Mouse (Mus musculus): ENCODE results near the gene Eid3. TPM values are rescaled to one million over a fixed set of nuclear protein-coding genes. Genes with fewer than 3 reads are reported as not detected.
A peak's percentile ranks its signal among the peaks of the same experiment; 100 is the strongest.

Eid3 gene
- polyA plus RNA-seq, 1 experiment, result 0.42 TPM

DNA sequence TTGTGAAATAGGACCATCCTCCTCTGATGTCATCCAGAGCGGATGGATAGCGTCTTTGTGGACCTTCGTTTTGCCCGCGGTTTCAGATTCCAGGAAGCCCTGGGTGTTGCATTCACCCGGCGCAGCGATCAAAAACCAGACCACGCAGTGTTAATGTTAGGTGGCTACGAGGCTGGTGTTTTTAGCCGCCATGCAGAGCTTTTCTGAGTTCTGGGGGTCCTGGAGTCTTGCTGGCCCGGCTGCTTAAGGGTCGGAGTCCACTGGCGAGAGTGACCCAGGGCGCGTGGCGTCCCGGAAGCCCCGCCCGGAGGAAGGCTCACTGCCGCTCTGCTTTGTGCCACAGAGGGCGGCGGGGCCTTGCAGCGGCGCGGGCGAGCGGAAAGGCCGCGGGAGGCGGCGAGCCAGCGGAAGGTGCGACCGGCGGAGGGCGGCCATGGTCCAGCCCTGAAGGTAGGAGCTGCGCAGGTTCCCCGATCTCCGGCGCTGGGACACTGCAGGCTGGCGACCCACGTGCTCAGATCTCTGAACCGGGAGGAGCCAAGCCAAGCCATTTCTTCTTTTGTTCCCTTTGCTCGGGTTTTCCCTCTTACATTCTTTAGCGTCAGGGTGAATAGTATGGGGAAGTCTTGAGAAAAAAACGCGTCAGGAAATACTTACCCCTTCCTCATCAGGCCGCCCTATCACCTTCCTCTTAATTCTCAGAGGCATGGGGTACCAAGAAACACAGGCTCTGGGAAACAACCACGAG, 6.1 kb upstream of the Eid3 start:
- peak in 1 of 2 experiments; percentile 45 for DNase-seq (ENCODE audit: extremely low spot score in 1 of 2, low spot score in 1 of 2)

DNA sequence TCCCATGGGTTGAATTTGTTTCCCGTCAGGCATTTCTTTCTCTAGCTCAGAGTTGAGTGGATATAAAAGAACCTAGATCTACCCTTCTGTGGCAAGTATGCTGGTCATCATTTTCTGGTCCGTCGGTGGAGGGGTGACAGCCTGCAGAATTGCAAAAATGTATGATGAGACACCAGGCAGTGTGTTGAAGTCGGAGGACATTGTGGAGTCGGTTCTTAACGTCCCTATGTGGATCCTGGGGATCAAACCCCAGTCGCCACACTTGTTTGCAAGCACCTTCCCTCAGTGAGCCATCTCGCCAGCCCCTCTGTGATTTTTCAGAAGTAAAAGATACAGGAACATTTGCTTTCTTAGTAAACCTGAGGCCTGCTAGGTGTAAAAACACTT, 5.5 kb upstream of the Eid3 start:
- no peak for DNase-seq (ENCODE audit: extremely low spot score in 1 of 2, low spot score in 1 of 2)

DNA sequence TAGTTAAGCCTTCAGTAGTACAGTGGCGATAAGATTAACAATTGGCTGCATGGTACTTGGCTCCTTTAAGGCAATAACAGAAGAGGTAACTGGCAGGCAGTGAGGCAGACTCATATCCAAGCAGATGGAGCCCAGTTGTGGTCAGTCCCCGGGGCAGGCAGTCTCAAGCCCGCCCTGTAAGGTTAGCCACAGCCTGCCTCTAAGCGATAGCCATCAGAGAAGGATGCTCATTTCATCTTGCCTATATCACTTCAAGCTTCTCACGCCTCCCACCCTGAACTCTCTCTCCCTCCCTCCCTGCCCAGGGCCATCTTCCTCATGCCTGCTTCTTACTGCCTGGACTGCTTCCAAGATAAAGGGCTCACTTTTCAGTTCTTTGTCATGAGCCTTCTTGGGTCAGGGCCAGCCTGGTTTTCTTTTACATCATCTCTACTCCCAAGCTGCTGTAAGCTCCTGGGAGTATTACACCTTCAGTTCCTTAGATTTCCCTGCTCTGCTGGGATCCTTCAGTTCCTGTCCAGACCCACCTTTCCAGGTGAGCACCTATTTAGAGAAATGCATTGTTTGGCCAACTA, 3.2 kb upstream of the Eid3 start:
- no peak for DNase-seq (ENCODE audit: extremely low spot score in 1 of 2, low spot score in 1 of 2)

- DNase-seq (ENCODE audit: extremely low spot score in 1 of 2, low spot score in 1 of 2), result no peak
Observed at GRCm38 (mm10) chr10:82863827-82864226, 2.6 kb upstream of the Eid3 start.

- DNase-seq (ENCODE audit: extremely low spot score in 1 of 2, low spot score in 1 of 2), result no peak
Observed at GRCm38 (mm10) chr10:82866832-82867231, 406 bp downstream of the Eid3 start.

DNA sequence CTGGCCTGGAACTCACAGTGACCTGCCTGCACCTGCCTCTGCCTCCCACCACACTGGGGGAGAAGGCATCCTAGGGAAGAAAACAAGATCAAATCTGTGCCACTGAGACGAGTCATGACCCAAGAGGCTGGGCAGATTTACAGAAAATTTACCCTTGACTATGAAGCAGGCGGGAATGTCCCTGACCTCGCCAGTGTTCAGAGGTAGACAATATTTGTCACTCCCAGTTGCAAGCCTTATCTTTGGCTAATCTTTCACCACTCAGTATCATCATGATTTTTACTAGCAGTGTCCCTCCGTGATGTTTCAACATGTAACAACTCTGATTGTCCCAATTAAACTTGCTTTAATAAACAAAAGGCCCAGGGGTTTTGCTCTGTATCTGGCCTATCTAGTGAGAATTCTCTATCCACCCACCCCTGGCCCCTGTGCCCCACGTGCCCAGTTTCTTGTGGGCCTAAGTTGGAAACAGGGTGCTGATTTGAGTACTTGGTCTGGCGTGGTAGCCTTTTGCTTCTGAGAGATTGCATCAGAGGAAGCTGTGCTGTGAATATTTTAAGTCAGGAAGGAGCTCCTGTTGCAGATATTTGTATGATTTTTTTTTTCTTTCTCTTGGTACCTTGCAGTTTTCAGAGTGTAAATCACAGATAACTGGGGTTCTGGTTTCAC, 2.1 kb downstream of the Eid3 start:
- DNase-seq (ENCODE audit: extremely low spot score in 1 of 2, low spot score in 1 of 2), result no peak

DNA sequence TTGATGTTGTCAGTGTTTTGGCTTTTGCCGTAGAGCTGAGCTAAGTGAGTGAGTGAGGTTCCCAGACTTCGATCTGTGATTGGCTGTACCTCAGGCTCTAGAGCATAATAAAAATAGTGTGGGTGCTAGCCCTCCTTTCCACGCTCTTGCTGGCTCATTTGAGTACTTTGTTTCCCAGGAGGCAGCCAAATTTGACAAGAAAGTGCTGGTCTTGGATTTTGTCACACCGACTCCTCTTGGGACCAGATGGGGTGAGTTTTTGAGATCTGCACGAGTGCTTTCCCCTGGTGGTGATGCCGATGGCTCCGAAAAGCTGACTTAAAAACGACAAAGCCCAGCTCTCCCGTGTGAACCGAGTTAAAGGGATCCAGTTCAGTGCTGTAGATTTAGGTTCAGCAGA, 9.0 kb downstream of the Eid3 start:
- no peak for DNase-seq (ENCODE audit: extremely low spot score in 1 of 2, low spot score in 1 of 2)

- peak in 1 of 2 experiments; percentile 53 for DNase-seq (ENCODE audit: extremely low spot score in 1 of 2, low spot score in 1 of 2)
Observed at GRCm38 (mm10) chr10:82876076-82876796, 9.8 kb downstream of the Eid3 start.

DNA sequence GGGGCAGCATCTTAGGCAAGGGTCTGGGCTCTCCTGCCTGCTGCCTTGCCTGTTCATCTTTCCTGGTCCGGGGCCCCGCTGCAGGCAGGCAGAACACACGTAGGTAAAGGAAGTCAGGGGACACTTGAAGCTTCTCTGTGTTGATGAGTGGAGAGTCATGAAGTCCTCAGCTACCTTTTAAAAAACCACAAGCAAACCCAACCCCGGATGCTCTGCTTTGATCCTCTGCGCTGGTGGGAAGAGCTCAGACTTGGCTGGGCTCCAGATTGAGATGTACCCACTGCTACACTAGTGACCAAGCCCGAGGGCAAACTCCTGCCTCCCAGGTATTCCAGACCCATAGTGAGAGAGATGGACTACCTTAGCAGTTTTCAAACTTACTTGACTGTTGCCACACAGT, 20.9 kb downstream of the Eid3 start:
- DNase-seq (ENCODE audit: extremely low spot score in 1 of 2, low spot score in 1 of 2), result no peak

- no peak for DNase-seq (ENCODE audit: extremely low spot score in 1 of 2, low spot score in 1 of 2)
Observed at GRCm38 (mm10) chr10:82888576-82888975, 22.1 kb downstream of the Eid3 start.

DNA sequence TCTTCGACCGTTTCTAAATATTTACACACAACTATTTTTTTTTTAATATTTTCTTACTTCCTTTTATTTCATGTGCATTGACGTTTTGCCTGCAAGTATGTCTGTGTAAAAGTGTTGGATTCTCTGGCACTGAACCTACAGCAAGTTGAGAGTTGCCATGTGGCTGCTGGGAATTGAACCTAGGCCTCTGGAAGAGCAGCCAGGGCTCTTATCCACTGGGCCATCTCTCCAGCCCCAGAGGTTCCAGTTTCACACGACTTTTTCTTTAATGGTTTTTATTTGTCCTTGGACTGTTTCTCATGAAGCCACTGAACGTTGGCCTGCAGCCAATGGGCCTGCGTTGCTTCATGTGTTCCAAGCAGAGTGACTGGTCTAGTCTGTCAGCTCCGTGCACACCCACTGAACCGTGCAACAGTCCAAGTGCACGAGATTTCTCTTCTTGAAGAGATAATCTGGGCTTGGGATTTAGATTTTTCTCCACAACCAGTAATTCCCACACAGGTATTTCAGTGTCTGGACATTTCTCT, 23.1 kb downstream of the Eid3 start:
- peak in 1 of 2 experiments; percentile 27 for DNase-seq (ENCODE audit: extremely low spot score in 1 of 2, low spot score in 1 of 2)

DNA sequence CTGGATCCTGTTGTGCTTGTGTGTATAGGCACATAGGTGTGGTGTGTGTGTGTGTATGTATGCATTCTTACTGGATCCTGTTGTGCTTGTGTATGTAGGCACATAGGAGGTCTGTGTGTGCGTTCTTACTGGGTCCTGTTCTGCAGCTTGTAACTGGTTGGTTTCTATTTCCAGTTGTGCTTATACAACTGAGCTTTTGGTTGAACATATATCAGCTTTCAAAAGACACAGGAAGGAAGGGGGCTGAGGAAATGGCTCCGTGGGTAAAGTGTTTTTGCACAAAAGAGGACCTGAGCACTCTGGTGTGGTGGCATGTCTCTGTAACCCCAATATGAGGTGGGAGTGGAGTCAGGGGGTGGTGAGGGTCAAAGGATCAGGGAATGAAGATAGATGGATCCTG, 24.5 kb downstream of the Eid3 start:
- DNase-seq (ENCODE audit: extremely low spot score in 1 of 2, low spot score in 1 of 2), result no peak

DNA sequence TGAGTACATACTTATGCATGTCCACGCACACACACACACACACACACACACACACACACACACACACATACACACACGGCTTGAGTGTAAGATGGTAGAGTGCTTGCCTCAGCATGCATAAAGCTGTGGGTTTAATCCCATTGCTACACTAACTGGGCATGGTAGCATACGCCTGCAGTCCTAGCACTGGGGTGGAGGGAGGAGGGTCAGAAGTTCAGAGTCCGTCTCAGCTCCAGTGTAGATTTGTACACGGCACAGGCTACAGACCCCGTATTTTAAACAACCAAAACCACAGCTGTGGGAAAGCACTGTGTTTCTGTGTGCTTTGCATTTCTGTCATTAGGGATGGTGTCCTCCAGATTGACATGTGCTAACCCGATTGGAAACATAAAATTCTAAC, 25.0 kb downstream of the Eid3 start:
- no peak for DNase-seq (ENCODE audit: extremely low spot score in 1 of 2, low spot score in 1 of 2)

- DNase-seq (ENCODE audit: extremely low spot score in 1 of 2, low spot score in 1 of 2), result no peak
Observed at GRCm38 (mm10) chr10:82892442-82893055, 26.1 kb downstream of the Eid3 start.

DNA sequence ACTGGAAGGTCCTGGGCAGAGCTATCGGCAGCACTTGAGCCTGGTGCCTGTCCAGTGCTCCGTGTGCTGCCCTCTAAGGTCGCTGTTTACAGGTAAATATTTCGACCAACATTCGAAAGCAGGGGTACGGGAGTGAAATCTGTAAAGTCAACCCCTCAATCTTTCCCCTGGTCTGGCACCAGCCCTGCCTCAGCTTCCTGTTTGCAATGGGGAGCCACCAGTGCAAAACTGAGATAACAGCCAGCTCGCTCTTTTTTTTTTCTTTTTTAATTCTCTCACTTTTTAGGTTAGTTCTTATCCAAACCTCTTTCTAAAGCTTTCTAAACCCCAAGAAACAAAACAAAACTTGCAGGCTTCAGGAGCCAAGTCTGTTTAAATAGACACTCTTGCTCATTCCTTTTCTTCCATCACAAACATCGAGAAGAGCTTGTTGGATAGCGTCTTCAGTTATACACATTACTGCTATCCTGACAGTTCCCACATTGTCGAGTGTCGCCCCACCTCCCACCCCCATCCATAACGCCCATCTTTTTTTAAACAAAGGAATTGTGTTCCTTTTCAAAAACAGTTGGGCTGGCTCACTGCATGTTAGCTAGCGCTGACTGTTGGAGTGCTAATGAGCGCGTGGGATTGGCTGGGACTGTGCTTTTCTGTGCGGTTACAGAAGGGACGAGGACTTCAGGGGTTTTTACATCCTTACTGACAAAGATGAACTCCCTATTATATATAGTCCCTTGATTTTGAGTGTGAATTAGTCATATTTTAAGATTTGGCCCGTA, 27.6 kb downstream of the Eid3 start:
- peak in 1 of 2 experiments; percentile 72 for DNase-seq (ENCODE audit: extremely low spot score in 1 of 2, low spot score in 1 of 2)

DNA sequence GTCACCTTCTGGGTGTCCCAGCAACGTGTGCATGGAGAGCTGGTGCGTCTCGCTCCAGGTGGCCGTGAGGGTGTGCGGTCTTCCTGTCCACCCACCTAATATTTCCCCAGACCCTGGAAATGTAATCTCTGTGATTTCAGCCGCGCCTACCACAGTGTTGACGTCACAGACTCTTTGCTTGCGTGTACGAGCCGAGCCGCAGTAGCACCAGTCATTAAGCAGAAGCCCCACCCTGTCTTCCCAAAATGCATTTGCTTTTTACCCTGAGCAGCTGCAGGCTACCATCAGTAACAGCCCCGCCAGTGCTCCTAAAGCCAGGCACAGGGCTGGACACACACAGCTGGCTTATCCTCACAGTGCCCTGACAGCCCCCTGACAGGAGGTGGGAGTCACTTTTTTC, 31.5 kb downstream of the Eid3 start:
- DNase-seq (ENCODE audit: extremely low spot score in 1 of 2, low spot score in 1 of 2), result no peak

DNA sequence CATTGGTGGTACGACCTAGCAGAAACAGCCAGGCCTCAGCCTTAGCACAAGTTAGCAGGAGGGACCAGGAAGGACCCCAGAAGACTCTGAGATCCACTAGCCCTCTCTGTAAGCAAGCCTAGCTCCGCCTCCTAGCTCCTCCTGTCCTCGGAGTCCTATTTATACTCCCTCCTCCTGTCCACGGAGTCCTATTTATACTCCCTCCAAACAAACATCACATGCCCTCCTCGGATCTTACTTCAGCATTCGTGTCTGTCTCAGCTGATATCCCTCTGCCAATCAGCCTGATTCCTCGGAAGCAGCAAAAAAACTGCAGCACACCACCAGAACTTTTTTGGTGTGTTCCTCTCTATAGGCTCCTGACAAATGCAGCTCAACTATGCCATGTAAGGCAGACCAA, 32.5 kb downstream of the Eid3 start:
- DNase-seq (ENCODE audit: extremely low spot score in 1 of 2, low spot score in 1 of 2), result no peak

DNA sequence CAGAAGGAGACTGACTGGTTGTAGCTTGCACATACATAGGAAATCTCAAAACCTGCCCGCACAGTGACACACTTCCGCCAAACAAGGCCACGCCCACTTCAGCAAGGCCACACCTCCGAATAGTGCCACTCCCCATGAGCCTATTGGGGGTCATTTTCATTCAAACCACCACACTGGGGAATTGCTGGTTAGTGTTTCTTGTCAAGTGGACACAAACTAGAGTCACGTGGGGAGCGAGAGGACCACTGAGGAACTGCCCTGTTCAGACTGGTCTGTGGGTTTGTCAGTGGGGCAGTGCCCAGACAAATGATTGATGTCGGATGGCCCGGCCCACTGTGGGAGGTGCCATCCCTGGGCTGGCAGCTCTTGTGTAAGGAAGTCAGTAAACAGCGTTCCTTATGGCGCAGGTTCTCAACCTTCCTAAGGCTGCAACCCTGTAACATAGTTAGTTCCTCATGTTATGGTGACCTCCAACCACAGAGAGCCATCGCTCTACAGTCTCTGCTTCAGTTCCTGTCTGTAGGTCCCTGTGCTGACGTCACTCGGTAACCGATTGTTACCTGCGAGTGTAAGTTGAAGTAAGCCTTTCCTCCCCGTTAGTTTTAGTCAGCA, 33.5 kb downstream of the Eid3 start:
- DNase-seq (ENCODE audit: extremely low spot score in 1 of 2, low spot score in 1 of 2), result no peak

- peak in 1 of 2 experiments; percentile 44 for DNase-seq (ENCODE audit: extremely low spot score in 1 of 2, low spot score in 1 of 2)
Observed at GRCm38 (mm10) chr10:82900546-82900945, 34.1 kb downstream of the Eid3 start.

Data from frontal cortex, adult 2 months (tissue).